Mouse (Mus musculus) heart, embryonic 13.5 days (tissue): ENCODE measurements around the gene Zfp663. TPM values are rescaled to one million over a fixed set of nuclear protein-coding genes. Genes with fewer than 3 reads are reported as not detected.

ENCODE experiments used
- ATAC-seq: fragments of 200-750 bp; cut with Nextera tagmentation; 2 replicates; pipeline ENCODE4 v1.8.0; 2017; ENCODE audit warnings: moderate TSS enrichment; ENCODE audit not compliant: insufficient number of reproducible peaks, low FRiP score, low TSS enrichment; ENCODE audit errors: extremely low read depth
- H3K27ac ChIP-seq: fragments of 300-500 bp; sonication (generic); replicated peaks from 2 replicates; pipeline ENCODE4 v1.5.1; 2015; ENCODE audit warnings: moderate library complexity, mild to moderate bottlenecking, inconsistent platforms
- H3K27me3 ChIP-seq: fragments of 300-500 bp; sonication (generic); replicated peaks from 2 replicates; pipeline ENCODE4 v1.6.1; 2015; ENCODE audit warnings: mild to moderate bottlenecking, inconsistent platforms
- H3K36me3 ChIP-seq: fragments of 300-500 bp; sonication (generic); 2 replicates; pipeline ENCODE4 v1.6.1; 2015; ENCODE audit warnings: mild to moderate bottlenecking, inconsistent platforms
- H3K4me1 ChIP-seq: fragments of 300-500 bp; sonication (generic); 2 replicates; pipeline ENCODE4 v1.6.1; 2015; ENCODE audit warnings: inconsistent platforms
- H3K4me2 ChIP-seq: fragments of 300-500 bp; sonication (generic); 2 replicates; pipeline ENCODE4 v1.6.1; 2015; ENCODE audit warnings: inconsistent platforms, mild to moderate bottlenecking, moderate library complexity
- H3K4me3 ChIP-seq: fragments of 300-500 bp; sonication (generic); 2 replicates; pipeline ENCODE4 v1.5.1; 2015; ENCODE audit warnings: moderate library complexity, mild to moderate bottlenecking, inconsistent platforms
- H3K9ac ChIP-seq: fragments of 300-500 bp; sonication (generic); 2 replicates; pipeline ENCODE4 v1.6.1; 2015; ENCODE audit warnings: inconsistent platforms, mild to moderate bottlenecking, moderate library complexity
- H3K9me3 ChIP-seq: fragments of 300-500 bp; sonication (generic); 2 replicates; pipeline ENCODE4 v1.6.1; 2016; ENCODE audit warnings: inconsistent platforms
- WGBS: fragments of 180-500 bp; shearing (Covaris S2); methylation state at CpG from one replicate; pipeline ENCODE4 v1.1.7; 2015; ENCODE audit warnings: mixed read lengths; 5-methylcytosine and 5-hydroxymethylcytosine counted together
- polyA plus RNA-seq: library from polyadenylated mRNA; unstranded; fragments of >200 nt; fragmentation: Nextera tagmentation; extraction: Ambion mirVana; gene quantifications from 2 replicates; pipeline ENCODE4 v1.2.1, GENCODE M21; 2015

The Zfp663 gene
- polyA plus RNA-seq, 1 experiment from 2014 or later: 0.16 TPM

- Histone ChIP-seq H3K27ac (no peak overlapping the region), H3K9me3 (no peaks in the 10 kb centered on the region; the same call in 1 of the 2 replicates), H3K4me3 (no peak overlapping the region), H3K9ac (no peak overlapping the region), H3K27me3 (peaks cover 6% of the 10 kb centered on the region; the same call in 1 of the 2 replicates), H3K36me3 (no peaks in the 10 kb centered on the region), H3K4me1 (peaks cover 30% of the 10 kb centered on the region), H3K4me2 (no peak overlapping the region)
- 53% methylated on average over 5 of the region's 5 CpGs for WGBS
- no peak for ATAC-seq
These were observed 39.8 kb downstream of the Zfp663 start for GRCm38 (mm10) chr2:165328746-165329145.

GRCm38 (mm10) chr2:165327386-165327785, 41.1 kb downstream of the Zfp663 start:
- H3K4me1 ChIP-seq: peaks cover 35% of the 10 kb centered on the region
- H3K4me3 ChIP-seq: peak overlapping the region; percentile 98
- H3K36me3 ChIP-seq: no peaks in the 10 kb centered on the region
- H3K4me2 ChIP-seq: peak overlapping the region; percentile 93
- ATAC-seq: no peak
- H3K27ac ChIP-seq: no peak overlapping the region
- WGBS: 37% methylated on average over 7 of the region's 7 CpGs
- H3K9ac ChIP-seq: peak overlapping the region; percentile 85
- H3K9me3 ChIP-seq: no peaks in the 10 kb centered on the region; the same call in 1 of the 2 replicates
- peaks cover 6% of the 10 kb centered on the region; the same call in 1 of the 2 replicates for H3K27me3 ChIP-seq

- WGBS: under 1% methylated on average over 54 of the region's 55 CpGs
- peaks cover 43% of the 10 kb centered on the region for H3K4me1 ChIP-seq
These were observed 42.0 kb downstream of the Zfp663 start, which contains the start of gene Elmo2 for GRCm38 (mm10) chr2:165326304-165327190. Gene Elmo2 (minus strand): TSS chr2:165326479.

GRCm38 (mm10) chr2:165325521-165326303, 42.8 kb downstream of the Zfp663 start:
- H3K4me1 ChIP-seq: peaks cover 52% of the 10 kb centered on the region
- H3K27me3 ChIP-seq: peaks cover 6% of the 10 kb centered on the region; the same call in 1 of the 2 replicates
- H3K9ac ChIP-seq: peak overlapping the region; percentile 97
- H3K4me3 ChIP-seq: peak overlapping the region; percentile 98
- no peaks in the 10 kb centered on the region for H3K9me3 ChIP-seq
- peak overlapping the region; percentile 93 for H3K4me2 ChIP-seq
- WGBS: 1% methylated on average over 29 of the region's 30 CpGs
- H3K36me3 ChIP-seq: no peaks in the 10 kb centered on the region
- peak overlapping the region; percentile 50 for H3K27ac ChIP-seq
- ATAC-seq: peak; percentile 11; the same call in 1 of the 2 replicates

More at GRCm38 (mm10) chr2:165326304-165327190, 42.0 kb downstream of the Zfp663 start, which contains the start of gene Elmo2:
- H3K9me3 ChIP-seq: no peaks in the 10 kb centered on the region; the same call in 1 of the 2 replicates
- ATAC-seq: peak; percentile 97
- peak within 1 kb of the TSS; percentile 93 for H3K4me2 ChIP-seq
- peak within 1 kb of the TSS; percentile 98 for H3K4me3 ChIP-seq
- peak within 1 kb of the TSS; percentile 73 for H3K27ac ChIP-seq
- H3K9ac ChIP-seq: peak within 1 kb of the TSS; percentile 97
- H3K27me3 ChIP-seq: peaks cover 6% of the 10 kb centered on the region; the same call in 1 of the 2 replicates
- H3K36me3 ChIP-seq: no peaks in the 10 kb centered on the region

- no peak for ATAC-seq
- Histone ChIP-seq H3K36me3 (no peaks in the 10 kb centered on the region), H3K4me3 (no peak overlapping the region), H3K27ac (no peak overlapping the region), H3K27me3 (peaks cover 5% of the 10 kb centered on the region; the same call in 1 of the 2 replicates), H3K4me1 (peaks cover 70% of the 10 kb centered on the region), H3K9ac (peak overlapping the region; percentile 97; the same call in 1 of the 2 replicates), H3K4me2 (no peak overlapping the region), H3K9me3 (no peaks in the 10 kb centered on the region)
- 67% methylated on average over 5 of the region's 5 CpGs for WGBS
These were observed 44.6 kb downstream of the Zfp663 start for GRCm38 (mm10) chr2:165323928-165324327.

GRCm38 (mm10) chr2:165323484-165323883, 45.0 kb downstream of the Zfp663 start:
- H3K9me3 ChIP-seq: no peaks in the 10 kb centered on the region
- WGBS: 72% methylated on average over 5 of the region's 5 CpGs
- no peak for ATAC-seq
- H3K27ac ChIP-seq: no peak overlapping the region
- no peak overlapping the region for H3K4me3 ChIP-seq
- peaks cover 74% of the 10 kb centered on the region for H3K4me1 ChIP-seq
- H3K36me3 ChIP-seq: no peaks in the 10 kb centered on the region
- 0 out of 2 replicates have a peak, but pooled peaks cover under 1% of the 10 kb centered on the region for H3K27me3 ChIP-seq
- no peak overlapping the region for H3K4me2 ChIP-seq
- H3K9ac ChIP-seq: no peak overlapping the region

GRCm38 (mm10) chr2:165321981-165322735, 46.4 kb downstream of the Zfp663 start:
- Histone ChIP-seq H3K36me3 (no peaks in the 10 kb centered on the region), H3K27me3 (no peaks in the 10 kb centered on the region), H3K4me1 (peaks cover 82% of the 10 kb centered on the region), H3K4me2 (no peak overlapping the region), H3K4me3 (no peak overlapping the region), H3K9ac (peak overlapping the region; percentile 54), H3K9me3 (no peaks in the 10 kb centered on the region), H3K27ac (peak overlapping the region; percentile 76)
- WGBS: 77% methylated on average over 22 of the region's 22 CpGs
- no peak for ATAC-seq

GRCm38 (mm10) chr2:165321381-165321888, 47.1 kb downstream of the Zfp663 start:
- no peak for ATAC-seq

GRCm38 (mm10) chr2:165320531-165321150, 47.9 kb downstream of the Zfp663 start:
- Histone ChIP-seq H3K36me3 (peaks cover 8% of the 10 kb centered on the region), H3K9ac (peak overlapping the region; percentile 54), H3K27me3 (no peaks in the 10 kb centered on the region), H3K9me3 (no peaks in the 10 kb centered on the region), H3K4me1 (peaks cover 86% of the 10 kb centered on the region), H3K4me3 (no peak overlapping the region), H3K27ac (peak overlapping the region; percentile 76), H3K4me2 (peak overlapping the region; percentile 46)
- no peak for ATAC-seq
- 42% methylated on average over 12 of the region's 12 CpGs for WGBS

More at GRCm38 (mm10) chr2:165321381-165321888, 47.1 kb downstream of the Zfp663 start:
- H3K9ac ChIP-seq: peak overlapping the region; percentile 54
- no peaks in the 10 kb centered on the region for H3K27me3 ChIP-seq
- no peaks in the 10 kb centered on the region for H3K9me3 ChIP-seq
- peak overlapping the region; percentile 46 for H3K4me2 ChIP-seq
- peak overlapping the region; percentile 76 for H3K27ac ChIP-seq
- H3K4me3 ChIP-seq: no peak overlapping the region
- WGBS: 70% methylated on average over 8 of the region's 8 CpGs
- H3K4me1 ChIP-seq: peaks cover 85% of the 10 kb centered on the region
- H3K36me3 ChIP-seq: 0 out of 2 replicates have a peak, but pooled peaks cover under 1% of the 10 kb centered on the region

GRCm38 (mm10) chr2:165319503-165319902, 49.0 kb downstream of the Zfp663 start:
- Histone ChIP-seq H3K27me3 (no peaks in the 10 kb centered on the region), H3K9ac (no peak overlapping the region), H3K27ac (peak overlapping the region; percentile 25; the same call in 1 of the 2 replicates), H3K9me3 (no peaks in the 10 kb centered on the region), H3K36me3 (peaks cover 19% of the 10 kb centered on the region), H3K4me2 (no peak overlapping the region), H3K4me3 (no peak overlapping the region), H3K4me1 (peaks cover 74% of the 10 kb centered on the region)
- 29% methylated on average over 4 of the region's 4 CpGs for WGBS
- ATAC-seq: no peak
